Mouse (Mus musculus) hindlimb bud, embryonic 11.5 days (tissue): ENCODE measurements around the gene BC030870.
"Not testable (repeated sequence)": the region's sequence is repeated elsewhere in the genome, so short reads cannot be mapped to it uniquely, and the experiment has no call there.

Experiments used
- DNase-seq: peaks from one replicate; pipeline ENCODE4 v3.0.0-alpha.2; 2012; ENCODE audit warnings: low read depth, low spot score; ENCODE audit errors: extremely low spot score

Gene BC030870

DNA sequence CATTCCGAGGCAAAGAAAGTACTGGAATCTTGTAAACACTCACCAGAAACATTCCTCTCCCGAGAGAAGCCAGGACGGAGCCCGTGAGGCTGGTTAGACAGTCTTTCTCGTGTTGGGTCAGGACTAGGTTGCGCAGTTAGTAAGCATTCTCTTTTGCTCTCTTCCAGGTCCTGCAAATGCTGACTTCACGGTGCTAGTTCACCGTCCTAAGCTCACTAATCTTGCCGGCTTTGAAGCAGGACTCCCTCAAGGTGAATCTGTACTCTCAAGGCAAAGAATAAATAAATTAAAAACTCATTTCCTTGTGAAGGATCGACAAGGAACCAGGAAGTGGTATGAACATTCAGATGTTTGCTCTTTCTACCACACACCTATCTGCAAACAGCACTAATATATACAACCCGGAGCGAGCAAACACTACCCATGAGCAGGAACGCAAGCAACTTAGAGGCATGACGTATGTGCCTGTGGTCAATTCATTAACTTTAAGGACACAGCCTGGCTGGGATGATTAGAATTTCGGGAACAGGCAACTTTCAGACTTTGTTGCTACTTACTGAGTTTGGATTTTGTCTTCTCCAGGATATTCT is at the start of gene BC030870:
Gene BC030870, minus strand, starts transcription at position 365 of the 590 bp plus-strand sequence.
- DNase-seq: no peak

DNA sequence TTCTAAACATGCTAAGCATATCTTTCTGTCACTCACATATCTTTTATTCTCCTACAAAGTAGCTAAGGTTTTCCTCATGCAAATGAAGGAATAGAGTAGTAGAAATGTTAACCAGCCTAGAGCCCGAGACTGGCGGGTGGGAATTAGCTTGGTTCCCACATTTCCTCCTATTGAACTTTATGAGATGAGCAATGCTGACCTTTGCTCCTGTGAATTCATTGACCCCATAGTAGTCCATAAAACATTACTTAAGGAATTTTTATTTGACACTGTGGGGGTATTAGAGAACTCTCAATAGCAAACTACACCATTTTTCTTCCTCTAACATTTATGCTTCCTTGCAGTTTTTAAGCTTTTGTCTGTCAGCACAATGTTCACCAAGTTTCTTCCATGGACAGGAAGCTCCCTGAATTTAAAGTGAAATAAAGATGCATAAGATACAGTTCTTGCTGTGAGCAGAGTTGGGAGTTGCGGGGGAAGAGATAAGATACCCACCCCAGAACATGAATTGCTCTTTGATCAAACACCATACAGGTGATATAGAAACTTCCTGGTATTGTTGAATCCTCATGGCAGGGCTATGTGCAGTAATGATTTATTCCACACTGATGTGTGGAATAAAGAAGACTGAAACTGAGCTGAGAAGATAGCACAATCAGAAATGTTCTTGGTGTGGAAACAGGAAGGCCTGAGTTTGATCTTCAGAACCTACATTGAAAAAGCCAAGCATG is 45.5 kb upstream of the BC030870 start:
- DNase-seq: no peak

DNA sequence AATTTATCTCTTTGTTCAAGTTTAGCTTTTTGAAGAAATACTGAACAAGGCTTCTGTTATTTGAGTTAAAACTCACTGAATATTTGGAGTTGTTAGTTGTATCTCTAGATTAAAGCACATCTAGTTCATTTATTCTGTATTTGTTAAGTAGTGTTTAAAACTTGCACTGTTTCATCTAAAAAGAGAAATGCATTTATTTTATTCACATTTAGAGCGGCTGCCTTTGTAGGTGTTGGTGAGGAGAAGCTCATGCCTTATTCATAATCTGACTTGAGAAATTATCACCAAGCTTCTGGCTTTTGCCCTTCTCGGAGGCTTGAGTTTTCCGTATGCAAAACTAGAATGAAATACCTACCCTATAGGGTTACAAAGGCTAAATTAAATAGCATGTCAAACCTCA is 39.8 kb upstream of the BC030870 start:
- no peak for DNase-seq

DNA sequence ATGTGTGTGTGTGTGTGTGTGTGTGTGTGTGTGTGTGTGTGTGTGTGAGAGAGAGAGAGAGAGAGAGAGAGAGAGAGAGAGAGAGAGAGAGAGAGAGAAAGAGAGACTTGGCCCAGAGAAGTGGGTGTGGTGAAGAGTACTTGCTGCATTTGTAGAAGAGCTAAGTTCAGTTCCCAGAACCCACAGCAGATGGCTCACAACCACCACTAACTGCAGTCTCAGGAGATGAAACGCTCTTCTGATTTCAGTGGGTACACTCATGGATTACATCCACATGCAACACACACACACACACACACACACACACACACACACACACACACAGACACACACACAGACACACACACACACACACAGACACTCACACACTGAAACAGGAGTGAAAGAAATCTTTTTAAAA is 31.3 kb upstream of the BC030870 start:
- not testable (repeated sequence) for DNase-seq

DNA sequence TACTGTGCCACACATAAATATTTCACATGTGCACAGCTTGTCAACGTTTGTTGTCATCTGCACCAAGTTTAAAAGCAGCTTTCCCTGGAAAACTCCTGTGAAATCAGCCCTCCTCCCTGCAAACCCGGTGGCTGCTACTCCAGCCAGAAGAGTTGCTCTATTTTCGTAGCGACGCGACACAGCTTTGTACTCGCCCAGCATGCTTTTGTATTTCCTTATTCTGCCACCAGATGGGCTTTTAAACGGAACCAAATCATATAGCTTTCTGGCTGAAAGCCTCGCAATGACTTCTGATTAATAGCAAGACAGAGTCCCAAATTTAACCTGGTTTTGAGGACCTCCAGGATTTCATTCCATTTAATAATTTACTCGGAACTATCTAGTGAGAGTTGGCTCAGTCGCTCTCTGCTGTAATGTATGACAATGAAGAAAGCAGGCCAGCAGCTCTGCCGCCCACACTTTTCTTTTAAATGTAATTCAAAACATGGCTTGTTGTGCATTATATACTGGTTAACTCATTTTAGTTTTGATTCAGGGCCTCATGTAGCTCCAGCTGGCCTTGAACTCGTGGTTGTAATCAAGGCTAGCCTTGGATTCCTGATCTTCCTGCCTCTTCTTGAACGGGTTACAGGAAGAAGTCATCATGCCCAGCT is 29.9 kb upstream of the BC030870 start:
- DNase-seq: no peak

DNA sequence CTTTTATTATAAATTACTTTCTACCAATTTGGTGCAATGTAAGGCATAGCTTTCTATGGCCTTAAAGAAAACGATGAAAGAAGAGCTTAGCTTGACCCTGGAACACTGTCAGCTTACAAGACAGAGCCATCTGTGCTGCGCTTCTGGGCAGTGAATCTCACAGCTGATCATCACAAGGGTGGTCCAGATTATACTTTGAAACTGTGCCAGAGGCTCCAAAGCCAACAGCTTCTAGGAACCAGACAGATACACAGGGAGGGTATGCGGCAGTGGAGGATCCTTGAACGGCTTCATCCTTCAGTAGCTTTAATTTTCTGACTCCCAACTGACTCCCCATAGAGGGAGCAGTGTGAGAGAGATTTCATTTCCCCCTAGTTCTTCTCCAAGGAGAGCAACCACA is 28.5 kb upstream of the BC030870 start:
- DNase-seq: no peak

DNA sequence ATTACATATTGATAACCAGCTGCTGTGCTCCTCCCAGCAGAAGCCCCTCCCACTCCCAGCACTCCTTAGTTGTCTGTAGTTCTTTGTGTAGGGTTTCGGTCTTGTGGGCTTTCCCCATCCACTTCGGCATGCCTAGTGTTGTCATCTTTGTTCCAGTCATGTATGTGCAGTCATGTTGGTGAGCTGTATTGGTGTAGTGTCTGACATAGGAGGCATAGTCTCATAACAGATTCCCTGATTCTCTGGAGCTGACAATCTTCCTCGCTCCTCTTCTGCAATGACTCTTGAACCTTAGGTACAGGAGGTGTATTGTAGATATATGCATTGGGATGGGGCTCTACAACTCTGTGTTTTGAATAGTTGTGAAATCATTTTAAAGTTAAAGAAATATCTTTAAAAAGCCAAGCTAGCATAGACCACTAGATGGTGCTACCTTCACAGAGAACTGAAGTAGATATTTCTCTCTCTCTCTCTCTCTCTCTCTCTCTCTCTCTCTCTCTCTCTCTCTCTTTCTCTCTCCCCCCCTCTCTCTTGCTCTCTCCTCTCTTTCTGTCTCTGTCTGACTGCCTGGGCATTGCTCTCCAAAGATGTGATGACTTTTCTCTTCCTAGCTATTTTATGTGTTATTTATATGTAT is 9.6 kb upstream of the BC030870 start:
- no peak for DNase-seq

DNA sequence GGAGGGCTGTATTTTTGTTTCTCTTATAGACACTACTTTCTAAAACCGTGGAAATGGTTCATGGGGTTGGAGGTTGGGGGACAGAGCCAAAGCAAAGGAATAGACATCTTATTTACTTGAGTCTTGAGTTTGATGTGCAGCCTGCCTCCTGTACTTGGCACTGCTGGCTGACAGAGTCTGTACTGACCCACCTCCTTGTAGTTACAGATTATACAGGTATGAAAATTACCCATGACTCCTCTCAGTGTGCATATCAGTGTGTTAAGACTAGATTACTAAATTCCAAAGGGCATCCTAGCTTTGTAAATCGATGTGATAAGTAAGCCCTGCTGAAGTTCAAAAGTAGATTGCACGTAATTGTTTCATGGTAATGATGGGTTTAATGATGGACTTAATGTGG is 2.9 kb downstream of the BC030870 start:
- no peak for DNase-seq

DNA sequence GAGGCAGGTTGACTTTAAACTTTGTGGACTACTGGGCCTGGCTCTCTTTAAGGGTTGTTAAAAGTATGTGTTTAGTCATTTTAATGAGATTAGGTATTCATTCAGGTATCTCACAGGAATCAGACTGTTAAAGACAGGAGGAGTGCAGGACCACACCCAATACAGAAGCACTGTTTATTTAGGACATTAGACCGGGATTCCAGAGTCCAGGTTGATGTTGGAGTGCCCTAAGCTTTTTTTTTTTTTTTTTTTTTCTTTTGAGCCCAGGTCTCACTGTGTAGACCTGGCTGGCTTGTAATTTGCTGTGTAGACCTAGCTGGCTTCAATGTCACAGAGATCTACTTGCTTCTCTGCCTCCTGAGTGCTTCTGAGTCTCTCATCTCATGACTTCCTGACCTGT is 3.3 kb downstream of the BC030870 start:
- DNase-seq: no peak

DNA sequence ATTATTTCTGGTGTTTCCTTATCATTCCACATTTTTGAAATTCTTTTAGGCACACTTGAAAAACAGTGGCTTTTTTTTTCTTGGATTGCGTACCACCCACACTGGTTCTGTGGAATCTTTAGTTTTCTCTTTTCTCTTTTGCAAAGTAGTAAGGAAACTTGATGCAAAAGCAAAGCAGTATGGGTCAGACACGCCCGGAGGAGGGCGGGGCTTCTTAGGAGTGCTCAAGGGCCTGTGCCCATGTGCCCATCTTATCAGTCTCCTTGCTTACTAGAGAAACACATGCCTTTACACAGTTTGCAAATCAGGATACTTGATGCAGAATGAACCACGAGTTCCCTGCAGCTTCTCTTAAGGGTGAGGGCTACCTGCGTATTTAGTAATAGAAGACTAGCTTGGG is 17.3 kb downstream of the BC030870 start:
- no peak for DNase-seq

DNA sequence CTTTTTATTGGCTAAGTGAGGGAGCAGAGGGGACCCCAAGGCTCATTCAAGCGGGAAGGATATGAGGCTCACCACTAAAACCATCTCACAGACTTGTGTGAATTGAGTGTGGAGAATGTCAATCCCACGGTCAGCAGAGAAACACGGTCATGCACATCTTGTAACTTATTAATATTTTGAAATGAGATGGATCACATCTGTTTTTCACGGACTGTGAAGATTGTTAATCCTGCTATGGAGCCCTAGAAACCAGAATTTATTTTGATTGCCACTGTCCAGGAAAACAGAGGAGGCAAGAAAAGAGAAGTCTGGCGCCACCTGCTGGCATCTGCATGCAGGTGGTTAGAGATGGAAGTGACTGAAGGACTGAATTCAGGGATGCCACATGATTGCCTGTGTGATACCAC is 19.1 kb downstream of the BC030870 start:
- DNase-seq: peak; percentile 69

DNA sequence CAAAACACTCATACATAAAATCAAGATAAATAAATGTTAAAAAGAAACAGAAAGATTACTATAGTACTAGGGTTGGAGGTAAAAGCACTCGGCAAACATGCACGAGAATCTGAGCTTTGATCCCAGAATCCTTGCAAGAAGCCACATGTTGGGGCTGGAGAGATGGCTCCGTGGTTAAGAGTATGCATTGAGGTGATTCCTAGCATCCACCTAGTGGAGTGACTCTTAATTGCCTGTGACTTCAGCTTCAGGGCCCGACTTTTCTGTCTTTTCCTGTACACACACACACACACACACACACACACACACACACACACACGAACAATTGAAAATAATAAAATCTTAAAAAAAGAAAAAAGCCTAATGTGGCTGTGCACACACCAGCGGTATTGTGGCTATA is 20.4 kb downstream of the BC030870 start:
- DNase-seq: no peak

DNA sequence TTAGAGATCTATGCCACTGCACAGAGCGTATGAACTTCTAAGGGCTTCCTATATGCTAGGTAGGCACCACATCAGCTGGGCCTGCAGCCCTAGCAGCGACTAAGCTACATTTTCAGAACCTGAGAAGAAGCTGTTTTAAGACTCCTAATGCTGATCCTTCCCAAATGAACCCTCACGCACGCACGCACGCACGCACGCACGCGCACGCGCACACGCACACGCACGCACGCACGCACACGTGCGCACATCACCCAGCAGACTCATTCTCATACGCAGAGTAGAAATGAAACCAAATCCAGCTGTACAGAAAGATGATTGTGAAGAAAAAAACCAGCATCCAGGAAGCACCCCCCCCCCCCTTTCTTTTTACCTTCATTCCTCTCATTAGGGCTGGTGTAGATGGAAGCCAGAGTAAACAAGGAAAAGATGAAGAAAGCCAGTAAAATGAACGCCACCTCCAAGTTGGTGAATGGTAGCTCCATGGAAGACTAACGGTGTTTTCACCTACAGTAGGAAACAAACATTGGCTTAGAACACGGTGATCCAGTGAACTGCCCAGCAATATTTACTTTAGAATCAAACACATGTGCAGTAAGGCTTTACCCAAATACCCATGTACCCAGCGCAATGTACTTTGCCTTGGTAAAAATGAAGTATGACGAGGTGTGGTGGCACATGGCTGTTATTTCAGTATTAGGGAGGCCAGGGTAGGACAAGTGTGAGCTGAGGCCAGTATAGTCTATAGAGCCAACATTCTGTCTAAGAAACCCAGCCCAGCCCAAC is 21.2 kb downstream of the BC030870 start:
- no peak for DNase-seq

DNA sequence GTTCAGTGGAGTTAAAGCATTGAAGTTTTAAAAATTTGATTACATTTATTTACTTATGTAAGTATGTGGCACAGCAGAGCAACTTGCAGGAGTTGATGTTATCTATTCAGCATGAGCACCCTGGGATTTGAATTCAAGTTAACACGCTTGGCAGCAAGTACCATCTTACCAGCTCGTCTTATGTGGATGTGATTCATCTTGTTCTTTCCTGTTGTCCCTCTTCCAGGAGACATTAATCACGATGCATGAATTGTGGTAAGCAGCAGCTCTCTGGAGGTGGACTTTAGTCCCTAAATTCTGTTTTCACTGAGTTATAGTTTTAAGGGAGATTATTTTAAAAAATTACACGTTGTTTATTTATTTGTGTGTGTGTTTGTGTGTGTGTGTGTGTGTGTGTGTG is 25.3 kb downstream of the BC030870 start:
- DNase-seq: no peak

DNA sequence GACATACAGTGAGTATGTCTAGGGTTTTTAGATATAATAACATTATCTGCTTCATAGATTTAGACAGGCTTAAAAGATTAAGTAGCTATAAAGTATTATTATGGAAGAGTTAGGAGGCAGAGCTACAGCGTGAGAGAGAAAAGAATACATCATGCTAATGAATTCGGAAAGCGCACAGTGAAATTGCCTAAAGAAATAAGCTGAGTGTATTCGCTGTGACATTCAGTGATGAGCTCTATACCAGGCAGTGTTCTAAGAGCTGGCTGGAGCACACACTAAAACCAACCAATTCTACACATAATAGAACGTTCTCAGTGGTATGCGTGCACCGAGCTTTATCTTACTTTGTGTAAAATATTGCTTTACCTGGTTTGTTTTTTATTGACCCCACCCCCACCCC is 25.7 kb downstream of the BC030870 start:
- DNase-seq: no peak

DNA sequence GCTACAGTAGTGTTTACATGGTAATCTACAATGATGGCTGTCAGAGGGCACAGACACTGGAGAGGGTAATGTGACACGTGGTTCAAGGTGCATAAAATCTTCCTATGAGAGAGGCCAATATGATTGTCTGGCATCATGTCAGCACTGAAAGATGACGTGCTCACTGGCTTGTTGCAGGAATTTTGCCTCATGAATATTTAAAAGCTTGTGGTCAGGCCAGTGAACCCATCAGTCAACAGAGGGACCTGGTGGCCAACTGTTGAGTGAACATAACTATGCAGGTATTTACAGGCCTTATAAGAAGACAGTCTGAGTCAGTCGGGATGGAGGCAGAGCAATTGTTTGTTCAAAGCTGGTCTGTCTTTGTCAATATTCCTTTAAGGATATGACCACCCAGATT is 29.6 kb downstream of the BC030870 start:
- no peak for DNase-seq

DNA sequence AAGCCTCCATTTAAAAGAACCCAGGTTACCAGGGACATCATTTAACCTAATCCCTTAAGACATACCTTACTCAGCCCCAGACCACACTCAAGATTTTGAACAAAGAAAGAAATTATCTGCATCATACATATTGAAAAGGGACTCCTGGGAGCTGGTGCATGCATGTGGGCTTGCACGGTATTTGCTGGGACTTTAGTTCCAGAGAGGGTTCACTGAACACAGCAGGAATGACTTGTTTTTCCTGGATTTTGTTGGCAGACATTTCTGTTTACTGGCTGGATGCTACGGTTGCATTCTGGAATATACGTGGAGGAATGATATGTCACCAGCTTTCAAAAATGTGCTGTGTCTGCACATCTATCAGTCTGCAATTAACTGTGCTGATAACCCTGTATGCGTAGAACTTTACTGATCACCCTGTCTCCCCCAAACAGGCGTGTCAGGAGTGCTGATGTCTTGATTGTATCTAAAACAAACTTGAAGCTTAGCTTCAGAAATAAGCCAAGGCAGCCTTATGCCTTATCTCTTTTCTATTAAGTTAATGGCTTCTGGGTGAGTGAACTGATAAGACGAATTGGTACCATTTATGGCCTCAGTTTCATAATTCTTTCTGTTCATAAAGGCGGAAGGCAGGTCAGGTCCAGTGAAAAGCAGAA is 31.5 kb downstream of the BC030870 start:
- no peak for DNase-seq

DNA sequence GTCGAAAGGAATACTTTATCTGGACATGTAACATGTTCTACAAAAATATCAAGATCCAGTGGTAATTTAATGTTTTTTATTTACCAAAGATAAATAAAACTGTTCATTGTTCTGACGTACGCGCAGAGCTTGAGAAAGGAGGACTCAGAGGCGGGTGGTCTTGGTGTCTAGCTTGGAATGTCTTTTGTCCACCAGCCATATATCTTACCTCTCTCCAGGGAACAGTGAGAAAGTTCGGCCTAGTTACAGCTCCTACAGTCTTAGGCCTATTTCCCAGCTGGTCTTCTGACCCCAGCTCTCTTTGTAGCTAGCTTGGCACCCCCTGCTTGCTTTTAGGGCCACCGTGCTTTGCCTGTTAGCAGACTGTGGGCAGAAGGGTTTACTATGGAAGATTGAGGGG is 39.6 kb downstream of the BC030870 start:
- DNase-seq: no peak

DNA sequence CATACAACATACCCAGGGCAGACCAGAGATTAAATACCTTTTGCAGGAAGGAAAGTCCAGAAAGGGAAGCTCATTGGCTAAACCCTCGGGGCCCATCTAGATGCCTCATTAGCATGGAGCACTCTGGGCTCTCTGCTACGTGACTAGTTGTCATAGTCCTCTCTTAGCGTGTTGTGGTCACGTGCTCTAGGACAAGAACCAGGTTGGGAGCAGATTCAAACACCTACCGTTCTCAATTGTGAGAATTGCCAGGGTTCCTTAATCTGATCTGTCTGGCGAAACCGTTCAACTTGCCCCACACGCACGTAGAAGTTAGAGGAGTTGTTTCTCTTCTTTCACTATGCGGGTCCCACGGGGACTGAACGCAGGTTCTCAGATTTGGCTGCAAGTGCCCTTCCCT is 41.2 kb downstream of the BC030870 start:
- DNase-seq: no peak

DNA sequence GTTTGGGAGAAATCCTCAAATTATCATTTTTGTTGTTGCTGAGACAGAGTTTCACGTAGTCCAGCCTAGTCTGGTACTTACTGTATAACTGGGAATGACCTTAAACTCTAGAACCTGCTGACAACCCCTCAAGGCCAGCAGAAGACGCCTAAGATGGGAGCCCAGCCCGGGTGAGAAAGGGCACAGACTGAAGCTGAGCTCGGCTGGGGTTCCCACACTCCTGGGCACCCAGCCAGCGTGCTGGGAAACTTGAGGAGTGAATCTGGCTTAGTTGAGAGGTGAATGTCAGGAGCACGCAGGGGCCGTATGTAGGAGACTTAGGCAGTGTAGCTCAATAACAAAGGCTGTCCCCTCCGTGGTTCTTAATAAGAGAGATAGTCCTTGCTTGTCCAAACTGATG is 41.7 kb downstream of the BC030870 start:
- DNase-seq: no peak

DNA sequence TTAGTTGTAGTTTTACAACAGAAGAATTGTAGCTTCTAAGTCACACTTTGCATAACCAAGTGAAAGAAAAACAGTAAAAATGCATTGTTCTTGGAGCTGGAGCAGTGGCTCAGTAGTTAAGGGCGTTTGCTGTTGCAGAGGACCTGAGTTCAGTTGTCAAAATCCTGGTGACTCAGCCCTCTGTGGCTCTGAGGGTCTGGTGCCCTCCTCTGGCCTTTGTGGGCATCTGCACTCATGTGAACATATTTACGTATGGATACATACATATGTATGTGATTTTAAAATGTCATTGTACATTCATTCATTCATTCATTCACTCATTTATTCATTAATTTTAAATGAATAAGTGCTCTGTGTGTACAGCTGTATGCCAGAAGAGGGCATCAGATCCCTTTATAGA is 43.7 kb downstream of the BC030870 start:
- DNase-seq: no peak
